Mouse (Mus musculus): ENCODE measurements at regions not wholly inside any gene's neighbourhood (a gene's known extent, or its start where the extent isn't known, plus 50 kb on each side); places are given as distances from the start of the nearest gene placed in this dataset.
A peak's percentile ranks its signal among the peaks of the same experiment; 100 is the strongest.

- Histone ChIP-seq H3K9me3 (ENCODE audit: control insufficient read depth, low read length) (no peaks in the 10 kb centered on the region), H3K9ac (ENCODE audit: low read length) (no peak overlapping the region), H3K27ac (ENCODE audit: low read length) (peak overlapping the region; percentile 16; the same call in 1 of the 2 replicates), H3K4me2 (ENCODE audit: low read depth, low read length) (no peak overlapping the region), H3K4me1 (replicated peaks; ENCODE audit: control insufficient read depth, insufficient read depth, low read length) (no peaks in the 10 kb centered on the region), H3K4me3 (ENCODE audit: low read length) (no peak overlapping the region), H3K36me3 (ENCODE audit: control insufficient read depth, insufficient read depth, low read length) (no peaks in the 10 kb centered on the region), H3K27me3 (ENCODE audit: control insufficient read depth, insufficient read depth, low read depth, low read length) (no peaks in the 10 kb centered on the region)
- ATAC-seq (ENCODE audit: low read depth): peak; percentile 72; the same call in 1 of the 2 replicates
- 39% methylated on average over 3 of the region's 3 CpGs for WGBS
These were observed 189.9 kb upstream of the Ppp2r2d start for GRCm38 (mm10) chr7:138655940-138656339.

DNA sequence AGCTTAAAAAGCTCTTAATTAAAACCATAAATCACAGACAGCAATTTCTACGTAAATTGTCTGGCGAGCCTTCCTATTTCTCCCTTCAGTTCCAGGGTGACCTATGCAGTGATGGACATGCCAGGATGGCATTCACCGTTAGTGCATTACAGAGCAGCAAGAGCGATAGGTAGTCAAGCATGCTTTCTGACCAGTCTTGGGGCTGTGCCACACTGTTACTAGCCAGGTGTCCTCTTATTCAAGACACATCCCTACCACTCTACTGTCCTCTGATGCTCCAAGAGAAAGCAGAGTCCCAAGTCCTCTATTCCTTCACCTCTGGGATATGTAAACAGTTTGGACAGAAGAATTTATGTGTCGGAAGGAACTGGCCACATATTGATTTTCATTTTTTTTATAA lies 194.9 kb upstream of the Ppp2r2d start:
- no peak overlapping the region for H3K4me3 ChIP-seq (ENCODE audit: low read length)
- H3K27ac ChIP-seq (ENCODE audit: low read length): no peak overlapping the region
- 86% methylated on average over 5 of the region's 5 CpGs for WGBS
- H3K27me3 ChIP-seq (ENCODE audit: control insufficient read depth, insufficient read depth, low read depth, low read length): no peaks in the 10 kb centered on the region
- H3K9ac ChIP-seq (ENCODE audit: low read length): no peak overlapping the region
- no peak overlapping the region for H3K4me2 ChIP-seq (ENCODE audit: low read depth, low read length)
- no peaks in the 10 kb centered on the region for H3K4me1 ChIP-seq (replicated peaks; ENCODE audit: control insufficient read depth, insufficient read depth, low read length)
- no peak for ATAC-seq (ENCODE audit: low read depth)
- H3K36me3 ChIP-seq (ENCODE audit: control insufficient read depth, insufficient read depth, low read length): no peaks in the 10 kb centered on the region
- no peaks in the 10 kb centered on the region for H3K9me3 ChIP-seq (ENCODE audit: control insufficient read depth, low read length)

DNA sequence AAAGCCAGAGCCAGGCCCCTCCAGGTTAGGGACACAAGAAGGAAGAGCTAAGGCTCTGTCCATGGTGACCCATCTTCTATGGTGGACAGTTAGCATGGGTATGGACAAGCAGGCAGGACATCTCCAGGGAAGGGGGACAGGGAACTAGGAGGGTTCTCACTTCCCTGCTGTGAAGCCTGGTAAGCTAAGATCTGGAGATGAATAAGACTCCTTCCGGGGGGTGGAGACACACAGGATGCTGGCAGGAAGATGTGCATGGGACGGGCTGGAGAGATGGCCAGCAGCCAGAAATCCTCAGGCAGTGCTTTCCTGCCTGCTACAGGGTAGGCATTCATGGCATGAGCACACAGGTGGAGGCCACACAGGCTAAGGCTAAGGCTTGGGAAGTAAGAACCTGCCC lies 198.2 kb upstream of the Ppp2r2d start:
- H3K9me3 ChIP-seq (ENCODE audit: control insufficient read depth, low read length): no peaks in the 10 kb centered on the region
- no peak for ATAC-seq (ENCODE audit: low read depth)

GRCm38 (mm10) chr7:138640492-138641165 lies 205.2 kb upstream of the Ppp2r2d start:
- no peaks in the 10 kb centered on the region for H3K9me3 ChIP-seq (ENCODE audit: control insufficient read depth, low read length)
- no peaks in the 10 kb centered on the region for H3K27me3 ChIP-seq (ENCODE audit: control insufficient read depth, insufficient read depth, low read depth, low read length)
- H3K36me3 ChIP-seq (ENCODE audit: control insufficient read depth, insufficient read depth, low read length): no peaks in the 10 kb centered on the region
- no peak overlapping the region for H3K9ac ChIP-seq (ENCODE audit: low read length)
- ATAC-seq (ENCODE audit: low read depth): peak; percentile 57
- 68% methylated on average over 6 of the region's 6 CpGs for WGBS
- no peaks in the 10 kb centered on the region for H3K4me1 ChIP-seq (replicated peaks; ENCODE audit: control insufficient read depth, insufficient read depth, low read length)
- H3K4me2 ChIP-seq (ENCODE audit: low read depth, low read length): no peak overlapping the region
- no peak overlapping the region for H3K4me3 ChIP-seq (ENCODE audit: low read length)
- peak overlapping the region; percentile 50 for H3K27ac ChIP-seq (ENCODE audit: low read length)

More for the DNA sequence above, 198.2 kb upstream of the Ppp2r2d start:
- Histone ChIP-seq H3K4me3 (ENCODE audit: low read length) (no peak overlapping the region), H3K4me1 (replicated peaks; ENCODE audit: control insufficient read depth, insufficient read depth, low read length) (no peaks in the 10 kb centered on the region), H3K27me3 (ENCODE audit: control insufficient read depth, insufficient read depth, low read depth, low read length) (no peaks in the 10 kb centered on the region), H3K27ac (ENCODE audit: low read length) (no peak overlapping the region), H3K4me2 (ENCODE audit: low read depth, low read length) (no peak overlapping the region), H3K9ac (ENCODE audit: low read length) (no peak overlapping the region), H3K36me3 (ENCODE audit: control insufficient read depth, insufficient read depth, low read length) (no peaks in the 10 kb centered on the region)
- 58% methylated on average over 2 of the region's 2 CpGs for WGBS

- no peak overlapping the region for H3K27ac ChIP-seq (ENCODE audit: low read length)
- no peaks in the 10 kb centered on the region for H3K9me3 ChIP-seq (ENCODE audit: control insufficient read depth, low read length)
- H3K4me2 ChIP-seq (ENCODE audit: low read depth, low read length): no peak overlapping the region
- no peaks in the 10 kb centered on the region for H3K4me1 ChIP-seq (replicated peaks; ENCODE audit: control insufficient read depth, insufficient read depth, low read length)
- no peaks in the 10 kb centered on the region for H3K36me3 ChIP-seq (ENCODE audit: control insufficient read depth, insufficient read depth, low read length)
- peak; percentile 85 for ATAC-seq (ENCODE audit: low read depth)
- H3K27me3 ChIP-seq (ENCODE audit: control insufficient read depth, insufficient read depth, low read depth, low read length): no peaks in the 10 kb centered on the region
- no peak overlapping the region for H3K9ac ChIP-seq (ENCODE audit: low read length)
- H3K4me3 ChIP-seq (ENCODE audit: low read length): no peak overlapping the region
- 50% methylated on average over 3 of the region's 3 CpGs for WGBS
These were observed 206.3 kb upstream of the Ppp2r2d start for GRCm38 (mm10) chr7:138639541-138639940.

DNA sequence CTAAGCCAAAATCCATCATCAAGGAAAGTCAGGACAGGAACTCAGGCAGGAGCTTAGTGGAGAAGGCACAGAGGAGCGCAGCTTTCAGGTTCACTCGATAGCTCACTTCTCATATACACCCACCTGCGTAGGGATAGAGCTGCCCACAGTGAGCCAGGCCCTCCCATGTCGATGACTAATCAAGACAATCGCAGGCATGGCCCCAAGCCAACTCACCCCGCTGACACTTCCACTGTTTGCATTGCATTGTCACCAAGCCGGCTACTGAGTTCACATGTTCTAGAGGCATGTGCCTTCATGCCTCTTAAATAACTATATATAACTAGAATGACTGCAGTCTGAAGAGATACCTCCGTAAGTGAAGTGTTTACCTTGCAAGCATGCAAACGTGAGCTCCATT lies 219.8 kb upstream of the Ppp2r2d start:
- no peaks in the 10 kb centered on the region for H3K4me1 ChIP-seq (replicated peaks; ENCODE audit: control insufficient read depth, insufficient read depth, low read length)
- H3K36me3 ChIP-seq (ENCODE audit: control insufficient read depth, insufficient read depth, low read length): no peaks in the 10 kb centered on the region
- ATAC-seq (ENCODE audit: low read depth): no peak
- no peaks in the 10 kb centered on the region for H3K27me3 ChIP-seq (ENCODE audit: control insufficient read depth, insufficient read depth, low read depth, low read length)
- no peaks in the 10 kb centered on the region for H3K9me3 ChIP-seq (ENCODE audit: control insufficient read depth, low read length)
- H3K4me3 ChIP-seq (ENCODE audit: low read length): no peak overlapping the region
- H3K27ac ChIP-seq (ENCODE audit: low read length): no peak overlapping the region
- H3K9ac ChIP-seq (ENCODE audit: low read length): no peak overlapping the region
- WGBS: 60% methylated on average over 9 of the region's 9 CpGs
- H3K4me2 ChIP-seq (ENCODE audit: low read depth, low read length): no peak overlapping the region

GRCm38 (mm10) chr7:138620896-138621655 lies 223.5 kb upstream of the Tcerg1l start:
- 80% methylated on average over 10 of the region's 10 CpGs for WGBS
- no peak overlapping the region for H3K27ac ChIP-seq (ENCODE audit: low read length)
- no peak for ATAC-seq (ENCODE audit: low read depth)

DNA sequence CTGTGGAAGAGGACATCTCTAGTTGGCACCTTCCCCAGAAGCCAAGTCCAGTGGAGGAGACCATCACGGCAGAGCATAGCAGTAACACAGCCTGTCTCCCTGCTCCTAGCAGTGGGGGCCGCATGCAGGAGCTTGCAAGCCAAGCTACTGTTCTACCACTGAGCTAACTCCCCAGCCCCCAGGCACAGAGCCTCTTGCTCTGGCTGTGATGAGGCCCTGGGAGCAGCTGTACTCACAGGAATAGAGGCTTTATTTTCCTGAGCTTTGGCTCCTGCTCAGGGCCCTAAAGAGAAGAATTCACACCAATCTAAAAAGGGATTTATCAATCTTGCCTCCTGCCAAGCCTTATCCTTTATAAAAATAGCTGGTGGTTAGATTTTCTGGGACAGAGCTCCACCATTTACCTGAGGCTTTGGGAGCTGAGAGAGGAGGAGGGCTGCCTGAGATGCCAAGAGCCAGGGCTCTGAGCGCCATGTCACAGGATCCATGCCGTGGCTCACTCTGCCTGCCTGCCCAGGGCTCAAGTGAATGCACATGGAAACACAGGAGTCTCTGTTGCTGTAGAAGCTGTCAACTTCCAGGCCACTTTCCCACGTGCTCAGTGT lies 222.7 kb upstream of the Tcerg1l start:
- H3K4me1 ChIP-seq (replicated peaks; ENCODE audit: control insufficient read depth, insufficient read depth, low read length): no peaks in the 10 kb centered on the region
- no peak for ATAC-seq (ENCODE audit: low read depth)
- H3K9me3 ChIP-seq (ENCODE audit: control insufficient read depth, low read length): no peaks in the 10 kb centered on the region
- no peaks in the 10 kb centered on the region for H3K36me3 ChIP-seq (ENCODE audit: control insufficient read depth, insufficient read depth, low read length)
- H3K27ac ChIP-seq (ENCODE audit: low read length): no peak overlapping the region
- H3K4me3 ChIP-seq (ENCODE audit: low read length): no peak overlapping the region
- WGBS: 63% methylated on average over 5 of the region's 5 CpGs
- no peak overlapping the region for H3K4me2 ChIP-seq (ENCODE audit: low read depth, low read length)
- no peaks in the 10 kb centered on the region for H3K27me3 ChIP-seq (ENCODE audit: control insufficient read depth, insufficient read depth, low read depth, low read length)
- H3K9ac ChIP-seq (ENCODE audit: low read length): no peak overlapping the region

More at GRCm38 (mm10) chr7:138620896-138621655, 223.5 kb upstream of the Tcerg1l start:
- Histone ChIP-seq H3K9ac (ENCODE audit: low read length) (no peak overlapping the region), H3K9me3 (ENCODE audit: control insufficient read depth, low read length) (no peaks in the 10 kb centered on the region), H3K36me3 (ENCODE audit: control insufficient read depth, insufficient read depth, low read length) (no peaks in the 10 kb centered on the region), H3K4me3 (ENCODE audit: low read length) (no peak overlapping the region), H3K4me1 (replicated peaks; ENCODE audit: control insufficient read depth, insufficient read depth, low read length) (no peaks in the 10 kb centered on the region), H3K27me3 (ENCODE audit: control insufficient read depth, insufficient read depth, low read depth, low read length) (no peaks in the 10 kb centered on the region), H3K4me2 (ENCODE audit: low read depth, low read length) (no peak overlapping the region)

- Histone ChIP-seq H3K9ac (ENCODE audit: low read length) (no peak overlapping the region), H3K4me1 (replicated peaks; ENCODE audit: control insufficient read depth, insufficient read depth, low read length) (no peaks in the 10 kb centered on the region), H3K4me3 (ENCODE audit: low read length) (no peak overlapping the region), H3K36me3 (ENCODE audit: control insufficient read depth, insufficient read depth, low read length) (no peaks in the 10 kb centered on the region), H3K27ac (ENCODE audit: low read length) (no peak overlapping the region), H3K4me2 (ENCODE audit: low read depth, low read length) (no peak overlapping the region), H3K27me3 (ENCODE audit: control insufficient read depth, insufficient read depth, low read depth, low read length) (no peaks in the 10 kb centered on the region), H3K9me3 (ENCODE audit: control insufficient read depth, low read length) (no peaks in the 10 kb centered on the region)
- 68% methylated on average over 2 of the region's 2 CpGs for WGBS
- ATAC-seq (ENCODE audit: low read depth): no peak
These were observed 218.9 kb upstream of the Tcerg1l start for GRCm38 (mm10) chr7:138616468-138616867.

All from lung, embryonic 16.5 days (tissue).